Mouse (Mus musculus) CH12.LX (cell line): ENCODE measurements around the gene Pef1.

Experiments used
- E2F4 ChIP-seq: IDR thresholded peaks from 2 replicates; pipeline ENCODE4 v1.6.1; 2011; ENCODE audit warnings: low read depth, low read length, improper control_type of control experiment; ENCODE audit not compliant: insufficient replicate concordance
- EP300 ChIP-seq: IDR thresholded peaks from 2 replicates; pipeline ENCODE4 v1.6.1; 2011; ENCODE audit warnings: low read length, improper control_type of control experiment
- ETS1 ChIP-seq: conservative IDR thresholded peaks from 2 replicates; pipeline ENCODE4 v1.6.1; 2012; ENCODE audit warnings: low read depth, mild to moderate bottlenecking, inconsistent platforms, low read length, improper control_type of control experiment, moderate library complexity
- HCFC1 ChIP-seq: IDR thresholded peaks from 2 replicates; pipeline ENCODE4 v1.6.1; 2012; ENCODE audit warnings: low read depth, mild to moderate bottlenecking, inconsistent platforms, low read length, improper control_type of control experiment
- JUND ChIP-seq: conservative IDR thresholded peaks from 2 replicates; pipeline ENCODE4 v1.6.1; 2011; ENCODE audit warnings: low read depth, low read length, improper control_type of control experiment
- MXI1 ChIP-seq: IDR thresholded peaks from 2 replicates; pipeline ENCODE4 v1.6.1; 2011; ENCODE audit warnings: mild to moderate bottlenecking, low read depth, low read length, improper control_type of control experiment
- POLR2A ChIP-seq: IDR thresholded peaks from 2 replicates; pipeline ENCODE4 v1.6.1; 2011; ENCODE audit warnings: low read depth, mild to moderate bottlenecking, improper control_type of control experiment, low read length
- SMC3 ChIP-seq: IDR thresholded peaks from 2 replicates; pipeline ENCODE4 v1.6.1; 2011; ENCODE audit warnings: low read depth, low read length, improper control_type of control experiment
- UBTF ChIP-seq: IDR thresholded peaks from 2 replicates; pipeline ENCODE4 v1.6.1; 2012; ENCODE audit warnings: low read depth, mild to moderate bottlenecking, inconsistent platforms, low read length, improper control_type of control experiment, moderate library complexity
- USF1 ChIP-seq: IDR thresholded peaks from 2 replicates; pipeline ENCODE4 v1.6.1; 2014; ENCODE audit warnings: low read depth, mild to moderate bottlenecking, inconsistent platforms, low read length, improper control_type of control experiment
- ZMIZ1 ChIP-seq: IDR thresholded peaks from 2 replicates; pipeline ENCODE4 v1.6.1; 2012; ENCODE audit warnings: low read depth, mild to moderate bottlenecking, inconsistent platforms, low read length, improper control_type of control experiment
- ZNF384 ChIP-seq: IDR thresholded peaks from 2 replicates; pipeline ENCODE4 v1.6.1; 2012; ENCODE audit warnings: low read depth, low read length, improper control_type of control experiment, inconsistent platforms

- TF ChIP-seq EP300 (no peak), USF1 (no peak), HCFC1 (no peak), JUND (no peak), E2F4 (no peak), POLR2A (no peak), MXI1 (no peak), SMC3 (no peak), ZMIZ1 (no peak), ZNF384 (no peak), UBTF (no peak), ETS1 (no peak)
These were observed 64.2 kb downstream of the Pef1 start for GRCm38 (mm10) chr4:130166592-130166991.
